Mouse (Mus musculus) left cerebral cortex, postnatal 4 days (tissue): Measurements from ENCODE around the gene Cachd1. TPM values are rescaled to one million over a fixed set of nuclear protein-coding genes. Genes with fewer than 3 reads are reported as not detected.
A peak's percentile ranks its signal among the peaks of the same experiment; 100 is the strongest.

Experiments used
- DNase-seq: peaks from one replicate; pipeline ENCODE4 v3.0.0-alpha.2; 2022
- intact Hi-C: fragments of 180-260 bp; cut with DNase I; formaldehyde crosslinking; loops from one replicate; pipeline ENCODE4 v1.15.1; 2025
- total RNA-seq, 2 experiments: library from RNA; stranded (reverse); gene quantifications; 2 replicates each; pipeline ENCODE4 v1.2.3; 2021

The Cachd1 gene
- total RNA-seq, 2 experiments from 2014 or later: 23.2 to 25.9 TPM

- DNase-seq: no peak
- intact Hi-C loops: no loop called here
These were observed 10.7 kb downstream of the Cachd1 start for GRCm38 (mm10) chr4:100787201-100787600.

GRCm38 (mm10) chr4:100790176-100790575, 13.7 kb downstream of the Cachd1 start:
- intact Hi-C loops: no loop called here
- DNase-seq: no peak

- no peak for DNase-seq
- intact Hi-C loops: no loop called here
These were observed 16.7 kb downstream of the Cachd1 start for GRCm38 (mm10) chr4:100793147-100793546.

- intact Hi-C loops: no loop called here
- no peak for DNase-seq
These were observed 19.0 kb downstream of the Cachd1 start for GRCm38 (mm10) chr4:100795523-100795922.

GRCm38 (mm10) chr4:100800730-100801442, 24.4 kb downstream of the Cachd1 start:
- intact Hi-C loops: no loop called here
- peak; percentile 62 for DNase-seq

- no peak for DNase-seq
- intact Hi-C loops: no loop called here
These were observed 24.9 kb downstream of the Cachd1 start for GRCm38 (mm10) chr4:100801443-100801786.

- DNase-seq: no peak
- intact Hi-C loops: no loop called here
These were observed 34.7 kb downstream of the Cachd1 start for GRCm38 (mm10) chr4:100811057-100811695.

GRCm38 (mm10) chr4:100811802-100812510, 35.5 kb downstream of the Cachd1 start:
- no peak for DNase-seq
- intact Hi-C loops: no loop called here

- intact Hi-C loops: no loop called here
These were observed 37.4 kb downstream of the Cachd1 start for GRCm38 (mm10) chr4:100813767-100814461.

GRCm38 (mm10) chr4:100819238-100819637, 42.8 kb downstream of the Cachd1 start:
- intact Hi-C loops: no loop called here
- DNase-seq: no peak

More at GRCm38 (mm10) chr4:100813767-100814461, 37.4 kb downstream of the Cachd1 start:
- no peak for DNase-seq

- intact Hi-C loops: no loop called here
- DNase-seq: no peak
These were observed 46.1 kb downstream of the Cachd1 start for GRCm38 (mm10) chr4:100822526-100822925.

GRCm38 (mm10) chr4:100827374-100827773, 50.9 kb downstream of the Cachd1 start:
- intact Hi-C loops: no loop called here
- DNase-seq: no peak

GRCm38 (mm10) chr4:100828737-100829136, 52.3 kb downstream of the Cachd1 start:
- intact Hi-C loops: no loop called here
- DNase-seq: peak; percentile 36

GRCm38 (mm10) chr4:100837205-100837604, 60.7 kb downstream of the Cachd1 start:
- no peak for DNase-seq
- intact Hi-C loops: no loop called here

GRCm38 (mm10) chr4:100842629-100843028, 66.2 kb downstream of the Cachd1 start:
- intact Hi-C loops: no loop called here
- no peak for DNase-seq

GRCm38 (mm10) chr4:100843119-100843518, 66.6 kb downstream of the Cachd1 start:
- no peak for DNase-seq
- intact Hi-C loops: no loop called here

GRCm38 (mm10) chr4:100850846-100851495, 74.5 kb downstream of the Cachd1 start:
- DNase-seq: no peak
- intact Hi-C loops: no loop called here

GRCm38 (mm10) chr4:100852448-100852847, 76.0 kb downstream of the Cachd1 start:
- intact Hi-C loops: no loop called here
- no peak for DNase-seq

GRCm38 (mm10) chr4:100853426-100853825, 77.0 kb downstream of the Cachd1 start:
- intact Hi-C loops: no loop called here
- peak; percentile 16 for DNase-seq

- no peak for DNase-seq
- intact Hi-C loops: no loop called here
These were observed 78.9 kb downstream of the Cachd1 start for GRCm38 (mm10) chr4:100855373-100855772.

- peak; percentile 48 for DNase-seq
- intact Hi-C loops: no loop called here
These were observed 81.0 kb downstream of the Cachd1 start for GRCm38 (mm10) chr4:100857411-100857869.
